Mouse (Mus musculus): Measurements from ENCODE around the gene Agpat4.

Gene Agpat4

GRCm38 (mm10) chr17:12228471-12228870, 110.0 kb downstream of the Agpat4 start:
- DNase-seq (ENCODE audit: low spot score), result no peak

GRCm38 (mm10) chr17:12229756-12230155, 111.3 kb downstream of the Agpat4 start:
- no peak for DNase-seq (ENCODE audit: low spot score)

DNA sequence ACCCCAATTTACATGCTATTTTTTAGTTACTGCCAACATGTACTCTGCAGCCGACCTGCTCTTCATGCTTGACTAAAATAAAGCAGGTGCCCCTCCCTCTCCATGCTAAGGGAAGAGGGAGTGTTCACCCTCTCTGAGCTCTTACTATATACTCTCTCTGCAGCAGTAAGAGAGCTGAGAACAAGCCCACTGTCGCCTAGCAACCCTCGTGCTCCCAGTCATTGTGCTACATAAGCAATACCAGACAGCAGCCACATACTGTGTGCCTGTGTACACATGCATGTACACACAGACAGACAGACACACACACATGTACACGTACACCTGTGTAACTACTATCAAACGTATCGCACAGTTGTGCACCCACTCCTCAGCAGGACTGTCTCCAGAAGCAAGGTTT, 111.7 kb downstream of the Agpat4 start:
- DNase-seq (ENCODE audit: low spot score), result no peak

DNA sequence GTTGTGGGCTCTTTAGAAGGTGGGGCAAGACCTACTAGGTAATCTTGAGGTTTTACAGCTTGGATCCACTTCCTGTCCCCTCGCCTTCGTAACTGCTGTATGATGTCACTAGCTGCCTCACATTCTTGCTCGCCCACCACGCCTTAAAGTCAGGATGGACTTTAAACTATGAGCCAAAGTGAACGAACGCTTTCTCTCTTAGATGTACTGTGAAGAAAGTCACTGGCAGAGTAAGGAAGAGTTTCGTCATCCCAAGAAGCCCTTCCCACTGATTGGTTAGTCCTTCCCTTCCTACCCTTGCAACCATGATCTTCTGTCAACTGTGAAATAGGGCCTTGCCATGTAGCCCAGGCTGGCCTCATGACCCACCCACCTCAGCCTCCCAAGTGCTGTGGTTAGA, 112.6 kb downstream of the Agpat4 start:
- no peak for DNase-seq (ENCODE audit: low spot score)

DNA sequence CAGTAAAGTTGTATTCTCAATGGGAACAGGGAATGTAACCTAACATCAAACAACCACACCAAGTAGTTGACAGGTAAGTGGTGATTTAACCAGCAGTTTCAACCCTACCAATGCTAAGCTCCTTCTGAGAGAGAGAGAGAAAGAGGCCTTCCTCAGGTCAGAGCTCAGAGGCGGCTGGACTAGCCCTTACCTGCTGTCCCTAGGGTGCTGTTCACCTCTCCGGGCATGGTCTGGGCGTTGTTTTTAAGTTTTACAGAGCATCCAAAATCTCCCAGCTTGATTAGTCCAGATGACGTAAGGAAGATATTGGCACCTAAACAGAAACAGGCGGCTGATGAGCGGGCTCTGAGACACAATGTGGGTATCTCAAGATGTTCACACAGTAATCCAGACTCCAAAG, 114.2 kb downstream of the Agpat4 start:
- no peak for DNase-seq (ENCODE audit: low spot score)

- DNase-seq (ENCODE audit: low spot score), result no peak
Observed at GRCm38 (mm10) chr17:12240701-12241100, 122.2 kb downstream of the Agpat4 start.

GRCm38 (mm10) chr17:12249783-12250504, 131.4 kb downstream of the Agpat4 start:
- DNase-seq (ENCODE audit: low spot score), result no peak

DNA sequence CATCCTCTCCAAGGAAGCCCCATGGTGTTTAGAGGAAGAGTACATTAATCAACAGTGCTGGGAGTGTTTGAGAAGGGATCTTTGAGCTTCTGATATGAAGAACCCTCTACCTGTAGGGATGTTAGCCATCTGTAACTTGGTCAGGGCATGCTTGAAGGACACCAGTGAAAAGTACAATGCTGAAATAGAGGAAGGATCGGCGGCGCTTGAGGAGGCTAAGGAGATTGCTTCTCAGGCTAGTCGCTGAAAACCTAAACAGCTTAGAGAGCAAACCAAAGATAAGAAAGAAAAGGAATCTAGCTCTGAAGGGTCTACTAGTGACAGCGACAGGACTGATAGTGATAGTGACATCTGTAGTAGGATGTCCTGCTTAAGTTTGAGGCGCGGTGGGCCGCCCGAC, 132.1 kb downstream of the Agpat4 start:
- DNase-seq (ENCODE audit: low spot score), result no peak

DNA sequence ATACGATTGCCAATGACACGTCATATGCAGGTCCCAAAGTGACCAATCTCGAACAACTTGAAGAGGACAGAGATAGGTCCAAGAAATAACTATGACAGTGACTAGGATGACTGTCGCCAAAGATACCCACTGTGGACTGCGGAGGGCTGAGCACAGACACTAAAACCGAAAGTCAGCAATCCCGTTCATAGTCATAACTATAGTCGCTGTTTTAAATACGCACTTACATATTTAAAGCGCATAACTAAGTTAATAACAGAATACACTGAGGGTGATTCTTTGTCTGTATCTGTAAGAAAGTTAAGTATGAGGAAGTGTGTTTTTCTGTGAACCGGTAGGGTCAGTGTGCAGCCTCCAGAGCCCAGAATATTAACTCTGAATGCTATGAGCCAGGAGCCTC, 137.6 kb downstream of the Agpat4 start:
- DNase-seq (ENCODE audit: low spot score), result no peak

- DNase-seq (ENCODE audit: low spot score), result no peak
Observed at GRCm38 (mm10) chr17:12258517-12258916, 140.0 kb downstream of the Agpat4 start.

- DNase-seq (ENCODE audit: low spot score), result no peak
Observed at GRCm38 (mm10) chr17:12259957-12260356, 141.5 kb downstream of the Agpat4 start.

- DNase-seq (ENCODE audit: low spot score), result no peak
Observed at GRCm38 (mm10) chr17:12261376-12261775, 142.9 kb downstream of the Agpat4 start.

DNA sequence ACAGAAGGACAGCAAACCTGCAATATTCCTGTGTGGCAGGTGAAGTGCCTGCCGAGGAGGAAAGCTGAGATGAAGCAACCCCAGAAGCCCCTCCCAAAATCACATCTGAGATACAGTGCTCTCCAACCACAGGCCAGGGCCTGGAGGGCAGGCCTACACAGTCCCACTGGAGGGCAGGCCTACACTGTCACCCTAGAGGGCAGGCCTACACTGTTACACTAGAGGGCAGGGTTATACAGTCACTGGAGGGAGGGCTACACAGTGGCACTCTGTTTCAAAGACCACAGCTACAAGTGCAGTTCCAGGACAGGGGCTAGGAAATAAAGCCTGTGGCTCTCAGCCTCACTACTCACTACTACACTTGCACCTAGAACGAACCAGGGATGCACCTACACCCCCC, 143.4 kb downstream of the Agpat4 start:
- no peak for DNase-seq (ENCODE audit: low spot score)

GRCm38 (mm10) chr17:12262851-12263250, 144.3 kb downstream of the Agpat4 start:
- no peak for DNase-seq (ENCODE audit: low spot score)

- no peak for DNase-seq (ENCODE audit: low spot score)
Observed at GRCm38 (mm10) chr17:12263787-12264186, 145.3 kb downstream of the Agpat4 start.

- no peak for DNase-seq (ENCODE audit: low spot score)
Observed at GRCm38 (mm10) chr17:12264293-12264692, 145.8 kb downstream of the Agpat4 start.

DNA sequence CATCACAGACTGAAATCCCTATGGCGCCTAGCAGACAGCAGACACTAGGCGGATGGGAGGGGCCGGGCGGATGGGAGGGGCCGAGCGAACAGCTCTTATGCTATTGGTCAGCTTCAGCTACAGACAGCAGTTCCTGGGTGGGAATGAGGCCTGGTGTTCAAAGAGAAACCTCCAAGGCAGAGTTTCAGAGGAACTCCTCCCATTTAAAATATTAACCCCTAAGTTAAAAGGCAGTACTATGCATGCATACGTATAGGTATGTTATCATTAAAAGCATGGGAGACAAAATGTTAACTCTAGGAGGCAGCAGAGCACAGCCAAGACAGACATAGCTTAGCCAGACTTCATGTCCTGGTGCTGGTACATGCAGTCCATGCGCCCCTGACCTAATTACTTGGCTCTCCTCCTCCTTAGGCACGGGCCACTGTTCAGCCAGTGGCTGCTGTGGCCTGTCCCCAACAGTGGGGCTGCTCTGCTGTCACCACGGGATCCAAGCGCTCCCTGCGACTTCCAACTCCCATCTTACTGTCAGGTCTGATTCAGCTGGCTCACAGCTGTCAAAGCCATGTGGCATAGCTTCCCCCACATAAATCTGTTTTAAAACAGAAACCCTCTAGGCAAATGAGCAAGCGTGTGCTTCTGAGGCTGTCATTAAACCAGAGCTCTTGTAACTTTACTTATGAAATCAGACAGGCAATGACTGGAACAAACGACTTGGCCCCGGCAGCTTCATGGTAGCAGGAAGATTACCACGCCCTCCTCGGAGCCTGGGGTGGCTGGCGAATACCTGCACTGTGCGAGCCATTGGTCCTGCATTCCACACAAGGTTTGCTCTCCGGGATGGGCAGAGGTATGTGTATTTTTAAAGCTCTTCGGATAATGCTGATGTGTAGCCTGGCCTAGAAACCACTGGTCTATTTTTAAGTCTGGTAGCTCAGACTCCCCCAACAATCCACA, 147.7 kb downstream of the Agpat4 start:
- no peak for DNase-seq (ENCODE audit: low spot score)

DNA sequence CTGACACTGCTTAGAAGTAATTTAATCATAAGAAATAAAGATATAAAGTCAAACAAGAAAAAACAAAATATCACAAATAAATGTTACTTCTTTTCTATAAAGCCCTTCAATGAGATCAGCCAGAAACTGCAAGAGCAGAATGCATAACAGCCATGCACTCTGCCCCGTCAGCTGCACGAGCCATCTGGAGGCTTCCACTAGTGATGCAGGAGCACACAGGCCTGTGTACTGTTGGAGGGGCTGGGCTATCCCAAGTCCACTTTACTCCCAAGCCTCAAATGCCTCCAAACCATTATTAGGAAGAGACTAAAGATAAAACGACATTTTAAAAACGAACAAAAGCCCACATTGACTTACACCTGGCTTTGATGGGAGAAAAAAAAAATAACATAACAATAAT, 149.6 kb downstream of the Agpat4 start:
- DNase-seq (ENCODE audit: low spot score), result no peak

DNA sequence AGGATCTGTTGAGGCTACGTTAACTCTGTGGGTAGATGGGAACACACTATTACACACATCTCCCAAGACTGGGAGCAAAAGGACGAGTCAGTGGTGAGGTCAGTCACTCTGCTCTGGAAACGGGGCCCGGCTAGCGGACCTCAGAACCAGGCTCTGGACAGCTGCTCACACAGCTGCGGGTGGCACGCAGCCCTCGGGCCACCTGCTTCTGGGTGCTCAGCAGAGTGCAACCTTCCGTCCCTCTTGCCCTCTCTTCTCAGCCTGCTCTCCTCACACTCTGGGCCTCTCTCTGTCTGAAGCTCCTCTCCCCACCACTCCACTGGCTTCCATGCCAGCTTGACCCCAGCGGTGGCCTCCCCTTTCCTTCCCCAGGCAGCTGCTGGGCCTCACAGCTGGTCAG, 150.0 kb downstream of the Agpat4 start:
- DNase-seq (ENCODE audit: low spot score), result no peak
